Mouse (Mus musculus) intestine, embryonic 16.5 days (tissue): ENCODE results near the gene Acot8. TPM values are rescaled to one million over a fixed set of nuclear protein-coding genes. Genes with fewer than 3 reads are reported as not detected.
A peak's percentile ranks its signal among the peaks of the same experiment; 100 is the strongest.

ENCODE experiments used
- ATAC-seq: fragments of 200-750 bp; cut with Nextera tagmentation; 2 replicates; pipeline ENCODE4 v1.8.0; 2017; ENCODE audit warnings: moderate TSS enrichment, moderate library complexity
- H3K27ac ChIP-seq: fragments of 300-500 bp; sonication (generic); 2 replicates; pipeline ENCODE4 v1.5.1; 2014; ENCODE audit warnings: mild to moderate bottlenecking, low read length
- H3K27me3 ChIP-seq: fragments of 300-500 bp; sonication (generic); replicated peaks from 2 replicates; pipeline ENCODE4 v1.6.1; 2014; ENCODE audit warnings: low read length, control low read depth, mixed read lengths; ENCODE audit not compliant: control insufficient read depth, insufficient read depth
- H3K36me3 ChIP-seq: fragments of 300-500 bp; sonication (generic); 2 replicates; pipeline ENCODE4 v1.6.1; 2014; ENCODE audit warnings: low read length, control low read depth; ENCODE audit not compliant: control insufficient read depth, insufficient read depth
- H3K4me1 ChIP-seq: fragments of 300-500 bp; sonication (generic); 2 replicates; pipeline ENCODE4 v1.6.1; 2014; ENCODE audit warnings: low read length, control low read depth, mixed read lengths; ENCODE audit not compliant: control insufficient read depth, insufficient read depth
- H3K4me2 ChIP-seq: fragments of 300-500 bp; sonication (generic); 2 replicates; pipeline ENCODE4 v1.6.1; 2014; ENCODE audit warnings: low read depth, low read length, control low read depth
- H3K4me3 ChIP-seq: fragments of 300-500 bp; sonication (generic); 2 replicates; pipeline ENCODE4 v1.5.1; 2014; ENCODE audit warnings: mild to moderate bottlenecking, low read length
- H3K9ac ChIP-seq: fragments of 300-500 bp; sonication (generic); 2 replicates; pipeline ENCODE4 v1.6.1; 2014; ENCODE audit warnings: low read depth, low read length
- H3K9me3 ChIP-seq: fragments of 300-500 bp; sonication (generic); 2 replicates; pipeline ENCODE4 v1.6.1; 2016; ENCODE audit warnings: low read length, control low read depth; ENCODE audit not compliant: control insufficient read depth
- WGBS: fragments of 180-500 bp; shearing (Covaris S2); extraction: QIAGEN DNeasy Blood & Tissue Kit; methylation state at CpG from one replicate; pipeline ENCODE4 v1.1.7; 2014; 5-methylcytosine and 5-hydroxymethylcytosine counted together
- polyA plus RNA-seq: library from polyadenylated mRNA; unstranded; fragments of >200 nt; fragmentation: Nextera tagmentation; extraction: Ambion mirVana; gene quantifications from 2 replicates; pipeline ENCODE4 v1.2.1, GENCODE M21; 2015

The Acot8 gene
- polyA plus RNA-seq, 1 experiment from 2014 or later, result 37.5 TPM

- 64% methylated on average over 8 of the region's 8 CpGs for WGBS
- H3K4me1 ChIP-seq, result 0 out of 2 replicates have a peak, but pooled peaks cover under 1% of the 10 kb centered on the region
- H3K9me3 ChIP-seq, result no peaks in the 10 kb centered on the region
- H3K27me3 ChIP-seq, result peaks cover 2% of the 10 kb centered on the region; the same call in 1 of the 2 replicates
- H3K27ac ChIP-seq, result no peak within 1 kb of the TSS
- no peak for ATAC-seq
- no peak within 1 kb of the TSS for H3K9ac ChIP-seq
- no peak within 1 kb of the TSS for H3K4me2 ChIP-seq
- no peaks in the 10 kb centered on the region for H3K36me3 ChIP-seq
- no peak within 1 kb of the TSS for H3K4me3 ChIP-seq
Measured at GRCm38 (mm10) chr2:164779481-164780086, 25.1 kb downstream of the Acot8 start, which contains the start of gene Tnnc2. TSS of gene Tnnc2 (minus strand) at chr2:164779967.

GRCm38 (mm10) chr2:164778809-164779208, 25.9 kb downstream of the Acot8 start:
- Histone ChIP-seq H3K36me3 (no peaks in the 10 kb centered on the region), H3K4me1 (peaks cover under 1% of the 10 kb centered on the region; the same call in 1 of the 2 replicates), H3K27me3 (peaks cover 2% of the 10 kb centered on the region; the same call in 1 of the 2 replicates), H3K27ac (no peak overlapping the region), H3K9ac (no peak overlapping the region), H3K4me3 (no peak overlapping the region), H3K9me3 (no peaks in the 10 kb centered on the region), H3K4me2 (no peak overlapping the region)
- ATAC-seq, result no peak
- 81% methylated on average over 7 of the region's 7 CpGs for WGBS

DNA sequence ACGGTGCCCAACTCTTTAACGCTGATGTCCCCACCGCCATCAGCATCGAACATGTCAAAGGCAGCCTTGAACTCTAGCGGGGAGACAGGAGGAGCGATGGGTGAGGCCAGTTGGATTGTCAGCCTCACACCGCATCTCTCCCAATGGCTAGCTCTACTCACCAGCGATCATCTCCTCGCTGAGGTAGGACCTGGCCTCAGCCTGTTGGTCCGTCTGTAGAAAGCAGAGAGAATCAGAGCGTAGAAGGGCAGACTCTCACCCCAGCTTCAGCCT, 26.7 kb downstream of the Acot8 start:
- H3K27me3 ChIP-seq, result peaks cover 2% of the 10 kb centered on the region; the same call in 1 of the 2 replicates
- no peaks in the 10 kb centered on the region for H3K36me3 ChIP-seq
- H3K4me1 ChIP-seq, result peaks cover 3% of the 10 kb centered on the region; the same call in 1 of the 2 replicates
- no peak overlapping the region for H3K27ac ChIP-seq
- no peak overlapping the region for H3K9ac ChIP-seq
- H3K4me3 ChIP-seq, result no peak overlapping the region
- H3K4me2 ChIP-seq, result no peak overlapping the region
- 93% methylated on average over 11 of the region's 11 CpGs for WGBS
- no peak for ATAC-seq
- no peaks in the 10 kb centered on the region for H3K9me3 ChIP-seq

DNA sequence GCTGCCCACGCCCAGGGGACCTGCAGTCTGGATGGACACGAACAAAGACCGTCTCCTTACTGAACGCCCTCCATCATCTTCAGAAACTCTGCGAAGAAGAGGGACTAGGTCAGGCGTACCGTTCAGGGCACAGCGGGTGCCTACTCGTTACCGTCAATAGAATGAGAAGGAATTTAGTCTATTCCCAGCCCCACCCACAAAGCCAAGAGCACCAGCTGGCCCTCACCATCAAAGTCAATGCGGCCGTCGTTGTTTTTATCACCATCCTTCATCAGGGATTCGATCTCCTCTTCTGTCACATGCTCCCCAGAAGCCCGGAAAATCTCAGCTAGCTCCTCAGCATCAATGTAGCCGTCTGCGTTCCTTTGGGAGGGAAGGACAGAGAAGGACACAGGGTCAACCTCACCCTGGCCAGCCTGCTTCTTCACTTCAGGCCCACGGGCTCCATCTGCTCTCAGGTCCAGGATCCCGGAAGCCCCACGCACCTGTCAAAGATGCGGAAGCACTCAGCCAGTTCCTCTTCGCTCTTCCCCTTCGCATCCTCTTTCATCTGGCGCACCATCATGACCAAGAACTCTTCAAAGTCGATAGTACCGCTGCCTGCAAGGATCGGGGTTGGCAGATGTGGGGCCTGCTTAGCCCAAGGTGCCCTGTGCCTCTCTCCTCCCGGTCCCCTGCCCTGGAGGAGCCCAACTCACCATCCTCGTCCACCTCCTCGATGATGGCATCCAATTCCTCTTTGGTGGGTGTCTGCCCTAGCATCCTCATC, 27.3 kb downstream of the Acot8 start:
- WGBS, result 81% methylated on average over 30 of the region's 30 CpGs
- no peak overlapping the region for H3K4me2 ChIP-seq
- H3K9ac ChIP-seq, result no peak overlapping the region

GRCm38 (mm10) chr2:164776801-164777200, 27.9 kb downstream of the Acot8 start:
- ATAC-seq, result no peak
- WGBS, result 62% methylated on average over 17 of the region's 17 CpGs
- Histone ChIP-seq H3K9ac (no peak overlapping the region), H3K27ac (no peak overlapping the region), H3K9me3 (no peaks in the 10 kb centered on the region), H3K36me3 (peaks cover 6% of the 10 kb centered on the region; the same call in 1 of the 2 replicates), H3K4me3 (no peak overlapping the region), H3K27me3 (peaks cover 2% of the 10 kb centered on the region; the same call in 1 of the 2 replicates), H3K4me1 (peaks cover 9% of the 10 kb centered on the region), H3K4me2 (no peak overlapping the region)

More for the DNA sequence above, 27.3 kb downstream of the Acot8 start:
- H3K36me3 ChIP-seq, result no peaks in the 10 kb centered on the region
- H3K9me3 ChIP-seq, result no peaks in the 10 kb centered on the region
- H3K27ac ChIP-seq, result no peak overlapping the region
- H3K4me3 ChIP-seq, result no peak overlapping the region
- no peak for ATAC-seq
- peaks cover 3% of the 10 kb centered on the region for H3K4me1 ChIP-seq
- H3K27me3 ChIP-seq, result peaks cover 2% of the 10 kb centered on the region; the same call in 1 of the 2 replicates

DNA sequence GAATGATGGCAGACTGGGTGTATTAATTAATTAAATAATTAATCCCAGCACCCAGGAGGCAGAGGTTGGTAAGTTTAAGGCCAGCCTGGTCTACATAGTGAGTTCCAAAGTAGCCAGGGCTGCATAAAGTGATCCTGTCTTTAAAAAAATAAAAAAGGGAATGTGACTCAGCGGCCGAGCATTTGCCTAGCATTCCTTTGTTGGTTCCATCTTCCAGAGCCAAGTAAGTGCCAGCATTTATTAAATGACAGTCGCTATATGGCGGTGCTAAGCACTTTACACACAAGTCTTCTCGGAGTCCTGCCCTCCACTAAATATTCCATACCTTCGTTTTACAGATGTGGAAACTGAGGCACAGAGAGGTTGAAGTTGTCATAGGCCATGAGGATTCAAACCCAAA, 28.6 kb downstream of the Acot8 start:
- Histone ChIP-seq H3K36me3 (peaks cover 6% of the 10 kb centered on the region; the same call in 1 of the 2 replicates), H3K4me2 (no peak overlapping the region), H3K9ac (no peak overlapping the region), H3K9me3 (no peaks in the 10 kb centered on the region), H3K4me3 (no peak overlapping the region), H3K27me3 (peaks cover 2% of the 10 kb centered on the region; the same call in 1 of the 2 replicates), H3K27ac (no peak overlapping the region), H3K4me1 (peaks cover 15% of the 10 kb centered on the region)
- 82% methylated on average over 6 of the region's 6 CpGs for WGBS
- ATAC-seq, result no peak

DNA sequence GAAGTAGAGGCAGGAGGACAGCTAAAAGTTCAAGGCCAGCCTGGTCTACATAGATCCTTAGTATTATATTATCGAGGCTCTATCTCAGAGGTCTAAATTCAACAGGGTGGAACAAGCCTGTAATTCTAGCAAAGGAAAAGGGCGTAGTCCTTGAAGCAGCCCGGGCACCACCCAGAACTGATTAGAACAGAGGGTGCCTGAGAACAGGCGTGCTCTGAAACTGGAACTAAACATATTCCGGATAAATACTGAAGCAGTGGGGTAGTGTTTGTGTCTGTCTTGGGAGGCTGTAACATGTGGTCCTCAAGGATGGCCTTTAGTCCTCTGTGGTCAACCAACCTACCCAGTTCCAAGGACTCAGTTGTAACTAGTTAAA, 30.7 kb downstream of the Acot8 start:
- Histone ChIP-seq H3K27ac (no peak overlapping the region), H3K9ac (no peak overlapping the region), H3K4me1 (peaks cover 22% of the 10 kb centered on the region), H3K36me3 (peaks cover 6% of the 10 kb centered on the region; the same call in 1 of the 2 replicates), H3K4me2 (no peak overlapping the region), H3K9me3 (no peaks in the 10 kb centered on the region), H3K4me3 (no peak overlapping the region), H3K27me3 (peaks cover 2% of the 10 kb centered on the region; the same call in 1 of the 2 replicates)
- 62% methylated on average over 5 of the region's 5 CpGs for WGBS
- ATAC-seq, result no peak

DNA sequence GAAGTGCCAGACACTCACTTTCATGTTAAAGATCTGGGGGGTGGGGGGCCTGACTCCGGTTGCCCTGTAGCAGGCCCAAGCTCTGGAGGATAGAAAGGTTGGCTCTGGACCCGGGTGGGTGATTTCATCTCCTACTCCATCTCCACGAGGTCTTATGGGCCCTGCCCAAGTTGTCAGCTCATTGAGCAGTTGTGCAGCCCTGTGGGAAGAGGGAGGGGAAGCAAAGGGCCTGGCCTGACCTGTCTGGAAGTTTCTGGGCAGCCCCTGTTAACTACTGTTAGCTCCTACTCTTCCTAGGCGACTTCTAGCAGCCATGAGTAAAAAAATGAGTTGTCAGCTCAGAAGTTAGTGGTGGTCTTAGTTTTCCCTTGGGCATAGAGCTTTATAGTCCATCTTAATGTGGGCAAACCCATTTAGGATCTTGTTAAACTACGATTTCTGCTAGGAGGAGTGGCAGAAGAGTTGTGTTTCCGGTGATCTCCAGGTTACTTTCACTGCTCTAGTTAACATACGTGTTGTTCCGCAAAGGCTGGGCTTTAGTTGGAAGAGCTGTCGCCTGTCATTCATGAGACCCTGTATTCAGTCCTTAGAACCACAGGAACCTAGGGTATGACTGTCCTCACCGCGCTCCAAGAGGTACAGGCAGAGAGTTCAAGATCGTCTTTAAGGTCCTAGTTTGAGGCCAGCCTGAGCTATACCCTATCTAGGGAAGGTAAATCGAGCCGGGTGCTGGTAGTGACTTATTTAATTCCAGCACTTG, 31.3 kb downstream of the Acot8 start:
- Histone ChIP-seq H3K4me2 (no peak overlapping the region), H3K4me3 (no peak overlapping the region), H3K27ac (no peak overlapping the region), H3K36me3 (peaks cover 6% of the 10 kb centered on the region; the same call in 1 of the 2 replicates), H3K4me1 (peaks cover 22% of the 10 kb centered on the region), H3K9me3 (no peaks in the 10 kb centered on the region), H3K27me3 (peaks cover 2% of the 10 kb centered on the region; the same call in 1 of the 2 replicates), H3K9ac (no peak overlapping the region)
- no peak for ATAC-seq
- WGBS, result 74% methylated on average over 14 of the region's 14 CpGs

DNA sequence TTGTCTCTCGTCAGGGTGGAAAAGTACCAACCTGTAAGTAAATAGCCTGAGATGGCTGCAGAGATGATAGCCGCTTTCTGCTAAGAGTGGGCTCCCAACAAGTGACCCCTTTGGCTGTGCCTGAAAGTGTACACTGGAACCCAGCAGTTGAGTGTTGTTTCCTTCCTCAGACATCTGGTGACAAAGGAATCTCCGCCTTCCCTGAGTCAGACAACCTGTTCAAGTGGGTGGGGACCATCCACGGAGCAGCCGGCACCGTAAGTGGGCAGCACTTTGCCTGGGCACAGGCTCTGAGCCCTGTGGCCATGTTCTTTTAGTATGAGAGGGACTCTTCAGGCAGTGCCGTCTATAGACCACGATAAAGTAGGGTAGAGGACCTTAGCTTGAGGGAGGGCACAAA, 33.6 kb downstream of the Acot8 start:
- Histone ChIP-seq H3K9me3 (no peaks in the 10 kb centered on the region), H3K36me3 (peaks cover 12% of the 10 kb centered on the region), H3K4me3 (peak overlapping the region; percentile 80), H3K27ac (no peak overlapping the region), H3K27me3 (no peaks in the 10 kb centered on the region), H3K4me2 (peak overlapping the region; percentile 60), H3K4me1 (peaks cover 22% of the 10 kb centered on the region), H3K9ac (peak overlapping the region; percentile 80)
- no peak for ATAC-seq
- WGBS, result 64% methylated on average over 8 of the region's 8 CpGs
